Mouse (Mus musculus): Measurements from ENCODE around the gene Colca2. TPM values are rescaled to one million over a fixed set of nuclear protein-coding genes. Genes with fewer than 3 reads are reported as not detected.

The Colca2 gene
- total RNA-seq (2014; rRNA removed; ENCODE audit: low replicate concordance), result 2.0 and 12.4 TPM in 2 replicates
- polyA plus RNA-seq (2015; fragmentation: Nextera tagmentation; extraction: Ambion mirVana), result 3.0 and 3.2 TPM in 2 replicates

DNA sequence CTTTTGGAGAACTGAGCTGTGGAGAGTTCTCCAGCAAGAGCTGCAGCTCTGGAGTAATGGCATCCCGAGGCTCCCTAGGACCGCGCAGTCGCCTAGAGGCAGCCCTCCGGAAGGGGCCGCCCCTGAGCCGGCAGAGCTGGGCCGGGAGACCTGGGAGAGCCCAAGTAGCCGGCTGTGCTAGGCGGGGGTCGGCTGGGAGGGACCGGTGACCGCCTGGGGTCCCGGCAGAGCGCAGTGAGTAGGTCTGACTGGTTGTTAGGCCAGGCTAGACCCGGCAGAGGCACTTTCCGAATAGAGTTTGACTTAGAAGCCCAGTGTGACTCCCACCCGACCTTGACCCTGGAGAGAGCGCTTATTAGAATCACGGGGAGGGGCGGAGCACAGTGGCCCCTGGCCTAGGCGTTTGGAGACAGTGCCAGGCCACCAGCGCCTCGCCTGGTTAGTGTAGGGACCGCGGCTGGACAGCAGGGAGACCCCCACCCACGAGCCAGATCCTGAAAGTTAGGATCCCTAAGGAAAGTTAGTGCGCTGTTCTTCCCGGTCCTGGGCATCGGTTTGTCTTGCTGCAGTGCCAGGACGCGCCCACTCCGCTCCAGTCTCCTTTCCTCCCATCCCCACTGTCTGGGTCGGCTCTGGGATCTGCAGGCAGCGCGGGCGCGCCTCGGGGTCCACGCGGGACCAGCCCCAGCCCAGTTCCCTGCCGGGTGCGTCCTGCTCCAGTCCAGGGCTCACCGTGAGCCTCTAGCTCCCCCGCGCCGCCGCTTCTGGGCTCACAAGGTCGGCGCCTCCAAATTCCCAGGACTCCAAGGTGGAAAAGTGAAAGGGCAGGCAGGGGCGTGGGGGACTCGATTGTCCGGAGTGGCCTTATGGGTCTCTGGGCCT, at the start of gene Colca2:
Gene Colca2 (minus strand): TSS at position 70 of the 882 bp plus-strand sequence.
- peak within 1 kb of the TSS; percentile 71 for H3K4me3 ChIP-seq (ENCODE audit: low read depth, low read length)
- peak; percentile 87 for DNase-seq (ENCODE audit: low spot score)
- ATAC-seq (ENCODE audit: insufficient read depth, low read depth), result peak; percentile 96
- H3K9me3 ChIP-seq (replicated peaks; ENCODE audit: control insufficient read depth, low read length), result no peaks in the 10 kb centered on the region
- WGBS, result under 1% methylated on average over 53 of the region's 53 CpGs
- no peaks in the 10 kb centered on the region for H3K36me3 ChIP-seq (replicated peaks; ENCODE audit: control insufficient read depth, insufficient read depth, low read length)
- H3K9ac ChIP-seq (replicated peaks; ENCODE audit: low read depth, low read length), result peak within 1 kb of the TSS; percentile 72
- peak within 1 kb of the TSS; percentile 80 for H3K4me2 ChIP-seq (ENCODE audit: low read depth, low read length)
- peaks cover 6% of the 10 kb centered on the region for H3K4me1 ChIP-seq (ENCODE audit: control insufficient read depth, insufficient read depth)
- H3K27me3 ChIP-seq (ENCODE audit: control insufficient read depth, insufficient read depth, low read length), result 0 out of 2 replicates have a peak, but pooled peaks cover 3% of the 10 kb centered on the region
- H3K27ac ChIP-seq (ENCODE audit: low read depth), result peak within 1 kb of the TSS; percentile 81
- TF ChIP-seq EP300 (IDR thresholded peaks at IDR 0.05; ENCODE audit: low read depth) (no peak), CTCF (IDR thresholded peaks at IDR 0.05; ENCODE audit: low read depth) (peak; percentile 38)

DNA sequence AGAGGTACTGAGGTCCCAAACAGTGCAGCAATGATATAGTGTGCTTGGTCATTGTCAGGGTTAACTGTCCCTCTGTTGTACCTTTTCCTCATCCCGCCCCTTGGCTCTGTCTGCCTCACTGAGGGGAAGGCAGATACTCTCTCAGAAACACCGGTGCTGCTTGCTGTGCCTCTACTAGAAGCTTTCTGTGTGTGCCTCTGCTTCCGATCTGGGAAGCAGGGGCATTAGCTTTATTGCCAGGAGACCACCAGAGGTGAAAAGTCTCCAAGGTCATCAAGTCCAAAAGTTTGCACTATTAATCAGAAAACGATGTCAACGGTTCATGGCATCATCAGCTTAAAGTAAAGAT, 49.2 kb upstream of the Colca2 start:
- TF ChIP-seq CTCF (IDR thresholded peaks at IDR 0.05; ENCODE audit: low read depth), result no peak
- no peak for TF ChIP-seq EP300 (IDR thresholded peaks at IDR 0.05; ENCODE audit: low read depth)
- no peak for DNase-seq (ENCODE audit: low spot score)
- no peaks in the 10 kb centered on the region for H3K27me3 ChIP-seq (ENCODE audit: control insufficient read depth, insufficient read depth, low read length)
- H3K4me3 ChIP-seq (ENCODE audit: low read depth, low read length), result no peak overlapping the region
- H3K36me3 ChIP-seq (replicated peaks; ENCODE audit: control insufficient read depth, insufficient read depth, low read length), result no peaks in the 10 kb centered on the region
- no peak overlapping the region for H3K4me2 ChIP-seq (ENCODE audit: low read depth, low read length)
- H3K27ac ChIP-seq (ENCODE audit: low read depth), result no peak overlapping the region
- H3K9ac ChIP-seq (replicated peaks; ENCODE audit: low read depth, low read length), result no peak overlapping the region
- ATAC-seq (ENCODE audit: insufficient read depth, low read depth), result no peak
- H3K9me3 ChIP-seq (replicated peaks; ENCODE audit: control insufficient read depth, low read length), result no peaks in the 10 kb centered on the region
- H3K4me1 ChIP-seq (ENCODE audit: control insufficient read depth, insufficient read depth), result no peaks in the 10 kb centered on the region
- 71% methylated on average over 5 of the region's 5 CpGs for WGBS

DNA sequence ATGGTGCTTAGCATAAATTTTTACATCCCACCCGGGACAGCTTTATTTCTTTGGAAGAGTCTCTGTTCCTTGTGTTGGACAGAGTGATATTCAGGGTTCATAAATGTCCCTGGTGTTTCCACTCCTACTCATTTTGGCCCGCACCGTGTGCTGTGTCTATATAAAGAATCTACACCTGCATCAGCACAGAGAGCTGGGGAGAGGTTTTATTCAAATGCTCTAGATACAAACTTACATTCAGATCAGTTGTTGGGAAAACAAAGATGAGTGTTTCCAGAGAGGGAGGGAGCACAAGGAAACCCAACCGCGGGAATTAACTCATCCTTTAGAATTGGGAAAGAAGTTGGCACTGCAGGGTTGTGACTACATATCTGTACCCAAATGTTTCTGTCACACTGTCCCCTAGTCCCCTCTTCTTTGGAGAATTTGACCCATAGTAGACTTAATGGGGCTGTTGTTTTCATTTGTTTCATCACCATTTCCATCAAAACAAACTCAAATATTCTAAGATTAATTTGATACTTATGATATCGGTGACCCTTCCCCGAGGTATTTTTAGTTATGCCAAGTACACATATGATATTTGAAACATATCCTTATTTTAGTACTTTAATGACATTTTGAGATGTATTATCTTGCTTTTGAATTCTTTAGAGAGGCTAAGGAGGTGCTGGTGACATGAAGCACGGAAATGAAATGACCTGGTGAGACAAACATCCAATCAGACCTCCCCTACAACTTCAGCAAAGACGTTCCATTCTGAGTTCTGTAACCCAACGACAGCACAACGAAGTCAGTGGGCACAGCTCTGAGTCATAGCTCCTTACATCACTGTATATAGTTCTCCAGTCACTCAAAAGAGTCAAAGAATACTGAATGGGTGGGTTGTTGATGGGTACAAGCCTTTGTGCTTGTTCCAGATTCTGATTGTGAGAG, 48.5 kb upstream of the Colca2 start:
- DNase-seq (ENCODE audit: low spot score) (no peak), ATAC-seq (ENCODE audit: insufficient read depth, low read depth) (no peak)
- Histone ChIP-seq H3K9ac (replicated peaks; ENCODE audit: low read depth, low read length) (no peak overlapping the region), H3K4me1 (ENCODE audit: control insufficient read depth, insufficient read depth) (no peaks in the 10 kb centered on the region), H3K27me3 (ENCODE audit: control insufficient read depth, insufficient read depth, low read length) (no peaks in the 10 kb centered on the region), H3K9me3 (replicated peaks; ENCODE audit: control insufficient read depth, low read length) (no peaks in the 10 kb centered on the region), H3K36me3 (replicated peaks; ENCODE audit: control insufficient read depth, insufficient read depth, low read length) (no peaks in the 10 kb centered on the region), H3K4me3 (ENCODE audit: low read depth, low read length) (no peak overlapping the region), H3K27ac (ENCODE audit: low read depth) (no peak overlapping the region), H3K4me2 (ENCODE audit: low read depth, low read length) (no peak overlapping the region)
- TF ChIP-seq CTCF (IDR thresholded peaks at IDR 0.05; ENCODE audit: low read depth) (no peak), EP300 (IDR thresholded peaks at IDR 0.05; ENCODE audit: low read depth) (no peak)
- WGBS, result 61% methylated on average over 11 of the region's 11 CpGs

DNA sequence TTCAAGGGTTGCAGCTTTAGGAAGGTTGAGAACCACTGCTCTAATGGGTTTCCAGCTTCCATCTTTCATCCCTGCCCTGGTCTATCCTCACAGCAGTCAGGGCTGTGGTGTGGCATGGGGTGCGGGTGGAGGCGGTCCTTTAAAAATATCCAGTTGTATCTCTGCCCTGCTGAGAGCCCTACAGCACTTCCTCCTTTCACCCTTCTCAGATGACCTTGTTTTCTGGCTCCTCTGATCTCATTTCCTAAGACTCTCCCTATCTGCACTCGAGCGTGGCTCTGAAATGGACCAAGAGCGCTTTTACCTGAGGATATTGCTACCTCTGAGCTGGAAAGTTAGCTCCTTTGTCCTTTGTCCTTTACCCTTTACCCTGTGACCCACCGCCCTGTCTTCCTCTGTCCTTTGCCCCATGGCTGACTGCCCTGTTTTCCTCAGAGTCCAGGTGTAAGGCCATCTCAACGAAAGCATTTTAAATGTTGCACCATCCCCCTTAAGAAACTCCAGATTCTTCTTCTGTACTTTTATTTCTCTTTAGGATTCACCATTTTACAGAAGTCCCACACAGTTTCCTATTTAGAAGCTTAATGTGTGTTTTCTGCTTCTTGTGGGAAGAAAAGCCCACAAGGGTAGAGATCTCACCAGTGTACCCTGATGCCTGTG, 46.2 kb upstream of the Colca2 start:
- no peak for TF ChIP-seq CTCF (IDR thresholded peaks at IDR 0.05; ENCODE audit: low read depth)
- no peak for TF ChIP-seq EP300 (IDR thresholded peaks at IDR 0.05; ENCODE audit: low read depth)

DNA sequence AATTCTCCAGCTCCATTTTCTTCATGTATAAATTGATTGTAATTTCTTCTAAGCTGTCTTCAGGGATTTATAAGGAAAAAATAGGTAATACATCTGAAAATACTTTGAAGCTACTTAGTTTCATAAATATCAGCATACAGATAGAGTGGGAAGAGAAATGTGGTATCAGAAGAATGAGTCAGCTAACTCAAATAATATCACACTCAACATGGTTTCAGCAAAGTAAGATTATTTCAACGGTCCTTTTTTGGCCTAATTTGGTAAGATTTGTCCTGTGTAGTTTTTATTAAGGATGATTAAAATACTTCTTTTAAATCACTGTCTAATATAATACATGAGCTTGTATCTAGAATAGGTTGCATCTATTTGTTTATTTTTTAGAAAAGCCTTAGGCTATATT, 41.7 kb upstream of the Colca2 start:
- H3K9me3 ChIP-seq (replicated peaks; ENCODE audit: control insufficient read depth, low read length), result no peaks in the 10 kb centered on the region
- H3K27me3 ChIP-seq (ENCODE audit: control insufficient read depth, insufficient read depth, low read length), result no peaks in the 10 kb centered on the region
- H3K4me3 ChIP-seq (ENCODE audit: low read depth, low read length), result no peak overlapping the region
- no peak overlapping the region for H3K9ac ChIP-seq (replicated peaks; ENCODE audit: low read depth, low read length)
- H3K4me2 ChIP-seq (ENCODE audit: low read depth, low read length), result no peak overlapping the region
- TF ChIP-seq CTCF (IDR thresholded peaks at IDR 0.05; ENCODE audit: low read depth) (no peak), EP300 (IDR thresholded peaks at IDR 0.05; ENCODE audit: low read depth) (no peak)
- ATAC-seq (ENCODE audit: insufficient read depth, low read depth), result no peak
- 65% methylated on average over 1 of the region's 1 CpGs for WGBS
- no peaks in the 10 kb centered on the region for H3K36me3 ChIP-seq (replicated peaks; ENCODE audit: control insufficient read depth, insufficient read depth, low read length)
- no peaks in the 10 kb centered on the region for H3K4me1 ChIP-seq (ENCODE audit: control insufficient read depth, insufficient read depth)
- H3K27ac ChIP-seq (ENCODE audit: low read depth), result no peak overlapping the region
- no peak for DNase-seq (ENCODE audit: low spot score)

More for the DNA sequence above, 46.2 kb upstream of the Colca2 start:
- no peak overlapping the region for H3K4me3 ChIP-seq (ENCODE audit: low read depth, low read length)
- H3K27ac ChIP-seq (ENCODE audit: low read depth), result no peak overlapping the region
- ATAC-seq (ENCODE audit: insufficient read depth, low read depth), result no peak
- no peak overlapping the region for H3K9ac ChIP-seq (replicated peaks; ENCODE audit: low read depth, low read length)
- no peaks in the 10 kb centered on the region for H3K27me3 ChIP-seq (ENCODE audit: control insufficient read depth, insufficient read depth, low read length)
- no peaks in the 10 kb centered on the region for H3K4me1 ChIP-seq (ENCODE audit: control insufficient read depth, insufficient read depth)
- WGBS, result 61% methylated on average over 7 of the region's 7 CpGs
- no peak overlapping the region for H3K4me2 ChIP-seq (ENCODE audit: low read depth, low read length)
- no peaks in the 10 kb centered on the region for H3K9me3 ChIP-seq (replicated peaks; ENCODE audit: control insufficient read depth, low read length)
- DNase-seq (ENCODE audit: low spot score), result no peak
- no peaks in the 10 kb centered on the region for H3K36me3 ChIP-seq (replicated peaks; ENCODE audit: control insufficient read depth, insufficient read depth, low read length)

Data from heart, postnatal 0 days (tissue).